Mouse (Mus musculus) small intestine, adult 2 months (tissue): Measurements from ENCODE around the gene Nbas. TPM values are rescaled to one million over a fixed set of nuclear protein-coding genes. Genes with fewer than 3 reads are reported as not detected.

Experiments used
- H3K27ac ChIP-seq: fragments of 200-500 bp; 2 replicates; pipeline ENCODE4 v1.5.1; 2012; ENCODE audit warnings: low read depth, low read length, control low read depth, inconsistent platforms; ENCODE audit not compliant: insufficient read depth
- H3K27me3 ChIP-seq: fragments of 200-500 bp; 2 replicates; pipeline ENCODE4 v1.6.1; 2012; ENCODE audit warnings: mild to moderate bottlenecking, moderate library complexity, low read length, inconsistent platforms; ENCODE audit not compliant: control insufficient read depth, insufficient read depth
- H3K36me3 ChIP-seq: fragments of 200-500 bp; 2 replicates; pipeline ENCODE4 v1.6.1; 2012; ENCODE audit warnings: mild to moderate bottlenecking, low read length, control low read depth, inconsistent platforms; ENCODE audit not compliant: control insufficient read depth, insufficient read depth
- H3K4me1 ChIP-seq: fragments of 200-500 bp; 2 replicates; pipeline ENCODE4 v1.6.1; 2012; ENCODE audit warnings: low read length, inconsistent platforms, mixed read lengths; ENCODE audit not compliant: control insufficient read depth, insufficient read depth, insufficient read length
- H3K4me3 ChIP-seq: fragments of 200-500 bp; 2 replicates; pipeline ENCODE4 v1.5.1; 2012; ENCODE audit warnings: low read depth, mild to moderate bottlenecking, control low read depth, inconsistent platforms, low read length, moderate library complexity
- CTCF ChIP-seq: fragments of 200-500 bp; IDR thresholded peaks from 2 replicates; pipeline ENCODE4 v1.5.1; 2012; ENCODE audit warnings: low read depth, mild to moderate bottlenecking, control low read depth, inconsistent platforms, low read length, moderate library complexity, mixed read lengths; ENCODE audit not compliant: insufficient replicate concordance, insufficient read length; ENCODE audit errors: extremely low read depth
- POLR2A ChIP-seq: fragments of 200-500 bp; IDR thresholded peaks from 2 replicates; pipeline ENCODE4 v1.6.1; 2012; ENCODE audit warnings: low read depth, mild to moderate bottlenecking, control low read depth, inconsistent platforms, low read length, moderate library complexity
- whole genome bisulfite sequencing: fragments of 180-500 bp; shearing (Covaris S2); methylation state at CpG from one replicate; pipeline ENCODE4 v1.1.7; 2018; 5-methylcytosine and 5-hydroxymethylcytosine counted together
- polyA plus RNA-seq: library from polyadenylated mRNA; depleted of rRNA; stranded (reverse); fragments of >200 nt; gene quantifications from 2 replicates; pipeline ENCODE4 v1.2.3, GENCODE M21; 2012; rRNA removed

Nbas gene
- polyA plus RNA-seq, 1 experiment: 17.2 TPM

DNA sequence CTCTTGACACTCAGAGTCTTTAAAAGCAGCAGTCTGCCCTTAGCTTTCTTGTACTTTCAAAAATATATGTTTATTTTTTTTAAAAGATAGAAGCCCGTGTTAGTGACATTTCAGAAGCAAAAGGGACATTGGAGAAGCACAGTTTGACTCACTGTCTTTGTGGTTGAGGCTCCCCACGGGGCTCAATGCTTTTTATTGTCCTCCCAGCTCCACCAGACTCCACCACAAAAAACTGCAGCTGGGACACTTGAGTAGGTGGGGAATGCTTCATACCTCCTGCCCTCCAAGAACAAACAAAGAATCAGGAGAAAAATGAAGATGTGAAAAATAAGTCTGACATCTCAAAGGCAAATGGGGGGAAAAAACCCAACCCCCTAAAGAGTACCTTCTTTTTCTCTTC is 344.1 kb downstream of the Nbas start:
- Histone ChIP-seq H3K27ac (no peak overlapping the region), H3K36me3 (no peaks in the 10 kb centered on the region), H3K27me3 (no peaks in the 10 kb centered on the region), H3K4me3 (no peak overlapping the region), H3K4me1 (no peaks in the 10 kb centered on the region)
- TF ChIP-seq CTCF (no peak), POLR2A (no peak)
- 11% methylated on average over 2 of the region's 2 CpGs for WGBS

DNA sequence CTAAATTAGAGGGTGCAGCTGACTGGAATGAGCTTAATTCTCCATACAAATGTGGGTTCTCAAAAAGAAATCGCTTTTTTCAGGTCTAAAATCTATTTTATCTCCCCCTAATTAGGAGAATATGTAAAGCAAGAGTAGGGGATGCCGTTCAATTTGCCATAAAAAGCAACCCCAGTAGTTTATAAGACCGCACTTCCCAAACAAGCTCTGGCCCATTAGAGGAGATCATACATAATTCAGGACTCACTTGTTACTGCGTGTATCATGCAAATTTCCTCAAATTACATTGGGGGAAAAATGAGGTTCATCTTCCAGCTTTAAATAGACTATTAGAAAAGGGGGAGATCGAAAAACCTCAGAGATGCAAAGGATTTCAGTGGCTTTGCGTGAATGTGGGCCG is 346.7 kb downstream of the Nbas start:
- 80% methylated on average over 7 of the region's 7 CpGs for WGBS
- TF ChIP-seq CTCF (no peak), POLR2A (no peak)

DNA sequence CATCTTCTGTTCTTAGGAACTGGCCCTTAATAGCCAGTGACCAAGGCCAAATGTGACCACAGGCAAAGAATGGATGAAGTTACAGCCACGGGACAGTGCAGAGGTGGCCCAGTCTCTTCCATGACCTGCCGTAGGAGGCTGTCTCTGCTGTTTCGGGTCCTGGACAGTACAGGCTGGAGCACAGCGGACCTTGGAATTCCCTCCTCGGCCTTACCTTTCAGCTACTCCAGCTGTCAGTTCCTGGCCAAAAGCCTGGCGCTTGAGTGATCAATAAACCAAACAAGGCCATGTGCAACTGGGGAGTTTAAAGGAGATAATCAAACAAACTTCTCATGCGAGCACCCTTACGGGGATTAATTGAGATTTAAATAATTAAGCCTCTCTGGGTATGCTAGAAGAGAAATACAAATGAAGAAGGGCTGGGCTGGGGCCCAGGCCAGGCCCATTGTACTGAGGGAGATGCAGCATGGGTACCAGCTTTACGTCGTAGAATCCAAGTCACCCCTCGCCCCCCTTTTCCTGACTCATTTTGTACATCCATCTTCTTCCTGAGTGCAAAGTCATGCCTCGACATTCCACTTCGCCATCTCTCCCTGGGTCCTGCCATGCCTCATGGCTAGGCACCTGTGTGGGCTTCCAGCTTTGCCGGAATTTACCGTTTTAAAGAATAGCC is 353.4 kb downstream of the Nbas start:
- no peaks in the 10 kb centered on the region for H3K27me3 ChIP-seq
- no peak overlapping the region for H3K27ac ChIP-seq
- 65% methylated on average over 15 of the region's 15 CpGs for WGBS
- H3K4me1 ChIP-seq: no peaks in the 10 kb centered on the region
- TF ChIP-seq CTCF (no peak), POLR2A (no peak)
- no peaks in the 10 kb centered on the region for H3K36me3 ChIP-seq
- H3K4me3 ChIP-seq: no peak overlapping the region

More for the DNA sequence above, 346.7 kb downstream of the Nbas start:
- Histone ChIP-seq H3K36me3 (no peaks in the 10 kb centered on the region), H3K27me3 (no peaks in the 10 kb centered on the region), H3K4me1 (no peaks in the 10 kb centered on the region), H3K27ac (no peak overlapping the region), H3K4me3 (no peak overlapping the region)

DNA sequence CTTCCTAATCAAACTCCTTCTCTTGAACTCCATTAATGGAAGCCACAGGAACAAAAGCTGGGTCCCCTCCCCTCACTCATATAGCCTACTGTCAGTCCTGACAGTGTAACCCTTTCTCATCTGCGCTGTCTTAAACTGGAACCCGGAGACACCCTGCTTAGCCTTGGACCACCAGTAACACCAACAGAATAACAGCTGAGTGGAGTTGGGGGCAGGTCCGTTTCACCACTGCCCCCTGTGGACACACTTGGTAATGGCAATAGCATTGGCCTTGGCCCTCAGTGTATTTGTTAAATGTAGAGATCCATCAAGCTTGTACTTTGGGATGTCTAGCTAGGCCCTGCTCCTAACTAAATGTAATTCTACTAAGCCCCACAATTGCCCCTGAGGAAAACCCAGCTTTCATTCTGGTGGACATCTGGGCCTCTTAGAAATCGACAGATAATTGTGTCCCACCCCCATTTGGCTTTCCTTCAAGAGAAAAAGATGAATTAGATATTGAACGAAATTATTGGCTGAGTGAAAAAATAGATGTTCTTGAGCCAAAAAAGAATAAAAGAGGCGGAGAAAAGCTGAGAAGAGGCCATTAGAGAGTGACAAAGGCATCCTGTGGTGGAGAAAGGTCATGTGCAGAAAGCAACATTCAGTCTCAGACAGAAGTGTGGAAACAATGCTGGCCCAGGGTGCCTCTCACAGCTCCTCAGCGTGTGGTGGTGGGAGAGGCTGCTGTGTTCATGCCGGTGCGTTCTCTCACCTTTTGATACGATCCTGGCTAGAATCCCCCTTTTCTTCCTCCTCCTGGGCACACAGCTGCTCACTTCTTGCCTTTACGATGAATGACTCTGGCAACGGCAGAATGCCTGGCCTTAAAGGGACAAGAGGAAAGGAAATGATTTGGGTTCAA is 358.1 kb downstream of the Nbas start:
- Histone ChIP-seq H3K27me3 (no peaks in the 10 kb centered on the region), H3K4me1 (no peaks in the 10 kb centered on the region), H3K36me3 (no peaks in the 10 kb centered on the region), H3K4me3 (no peak overlapping the region), H3K27ac (no peak overlapping the region)
- 66% methylated on average over 12 of the region's 12 CpGs for WGBS
- TF ChIP-seq POLR2A (no peak), CTCF (peak; percentile 18; the same call in 1 of the 2 replicates)

Other genes starting within 250 kb of the Nbas start
- 1.4 and 2.5 TPM in 2 replicates for gene Ddx1, start 19.9 kb upstream of the Nbas start, polyA plus RNA-seq